Mouse (Mus musculus): ENCODE results near the gene Myo3b.

DNA sequence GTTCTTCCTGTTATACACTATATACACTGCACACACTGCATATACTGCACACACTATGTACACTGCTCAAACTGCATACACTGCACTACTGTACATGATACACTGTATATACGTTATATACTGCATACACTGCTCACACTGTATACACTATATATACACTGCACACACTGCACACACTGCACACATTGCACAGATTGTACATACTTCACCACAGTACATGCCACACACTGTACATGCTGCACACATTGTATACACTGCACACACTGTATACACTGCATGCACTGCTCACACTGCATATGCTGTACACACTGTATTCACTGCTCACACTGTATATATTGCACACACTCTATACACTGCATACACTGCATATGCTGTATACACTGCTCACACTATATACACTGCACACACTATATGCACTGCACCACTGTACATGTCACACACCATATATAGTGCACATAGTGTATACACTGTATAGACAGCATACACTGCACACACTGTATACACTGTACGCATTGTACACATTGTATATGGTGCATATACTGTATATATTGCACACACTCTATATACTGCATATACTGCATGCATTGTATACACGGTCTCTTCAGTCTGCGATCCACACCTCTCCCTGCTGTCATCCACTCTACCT, 104.7 kb downstream of the Myo3b start:
- TF ChIP-seq CTCF (IDR thresholded peaks at IDR 0.05; ENCODE audit: low read depth, low read length) (no peak), POLR2A (IDR thresholded peaks at IDR 0.05; ENCODE audit: extremely low read depth, insufficient read depth, low read length) (no peak)

All from liver, adult 2 months (tissue).